Mouse (Mus musculus) spleen, adult 2 months (tissue): Measurements from ENCODE around the gene Fshr. TPM values are rescaled to one million over a fixed set of nuclear protein-coding genes. Genes with fewer than 3 reads are reported as not detected.
"Not testable (repeated sequence)": the region's sequence is repeated elsewhere in the genome, so short reads cannot be mapped to it uniquely, and the experiment has no call there.

Experiments
- DNase-seq, 2 experiments: peaks; one replicate each; pipeline versions ENCODE4 v3.0.0 to v3.0.0-alpha.2; 2012 to 2021; ENCODE audit warnings: low spot score in 2 of 2, low read depth in 1 of 2
- H3K27ac ChIP-seq: fragments of 200-500 bp; 2 replicates; pipeline ENCODE4 v1.5.1; 2012; ENCODE audit warnings: low read length, inconsistent platforms; ENCODE audit not compliant: insufficient read depth
- H3K27me3 ChIP-seq: fragments of 200-500 bp; 2 replicates; pipeline ENCODE4 v1.6.1; 2012; ENCODE audit warnings: mild to moderate bottlenecking, moderate library complexity, low read length, inconsistent platforms; ENCODE audit not compliant: control insufficient read depth, insufficient read depth
- H3K36me3 ChIP-seq: fragments of 200-500 bp; 2 replicates; pipeline ENCODE4 v1.6.1; 2012; ENCODE audit warnings: mild to moderate bottlenecking, low read length, inconsistent platforms; ENCODE audit not compliant: control insufficient read depth, insufficient read depth
- H3K4me1 ChIP-seq: fragments of 200-500 bp; 2 replicates; pipeline ENCODE4 v1.6.1; 2011; ENCODE audit warnings: inconsistent platforms; ENCODE audit not compliant: control insufficient read depth, insufficient read depth, insufficient read length
- H3K4me3 ChIP-seq: fragments of 200-500 bp; 2 replicates; pipeline ENCODE4 v1.5.1; 2011; ENCODE audit warnings: mild to moderate bottlenecking, inconsistent platforms; ENCODE audit not compliant: insufficient read depth, insufficient read length; ENCODE audit errors: extremely low read depth
- CTCF ChIP-seq: fragments of 200-500 bp; IDR thresholded peaks from 2 replicates; pipeline ENCODE4 v1.5.1; 2011; ENCODE audit warnings: mild to moderate bottlenecking, inconsistent platforms; ENCODE audit not compliant: insufficient read depth, insufficient read length, insufficient replicate concordance; ENCODE audit errors: extremely low read depth
- POLR2A ChIP-seq: fragments of 200-500 bp; IDR thresholded peaks from 2 replicates; pipeline ENCODE4 v1.6.1; 2011; ENCODE audit warnings: low read depth, low read length, inconsistent platforms
- WGBS: fragments of 180-500 bp; shearing (Covaris S2); methylation state at CpG from one replicate; pipeline ENCODE4 v1.1.7; 2018; 5-methylcytosine and 5-hydroxymethylcytosine counted together
- polyA plus RNA-seq: library from polyadenylated mRNA; depleted of rRNA; stranded (reverse); fragments of >200 nt; gene quantifications from 2 replicates; pipeline ENCODE4 v1.2.3, GENCODE M21; 2012

Fshr gene
- polyA plus RNA-seq, 1 experiment: not detected

DNA sequence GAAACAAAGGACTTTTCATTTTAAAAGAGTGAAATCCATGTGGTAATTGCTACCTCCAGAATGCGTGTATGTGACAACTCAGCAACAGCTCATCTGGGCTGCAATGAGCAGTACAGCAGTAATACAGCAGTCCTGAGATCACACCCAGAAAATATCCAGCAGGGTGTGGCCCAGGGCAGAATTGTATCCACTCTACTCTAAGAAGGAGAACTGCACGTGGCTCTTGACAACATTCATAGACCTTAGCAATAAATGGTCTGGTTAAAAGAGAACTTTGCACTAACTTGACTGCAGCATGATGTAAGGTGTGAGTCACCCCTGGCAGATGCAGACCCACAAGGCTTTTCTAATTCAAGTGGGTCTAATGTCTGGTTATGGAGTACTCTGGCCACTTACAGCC lies 80.5 kb downstream of the Fshr start:
- no peak for DNase-seq
- 79% methylated on average over 2 of the region's 2 CpGs for WGBS
- Histone ChIP-seq H3K27ac (no peak overlapping the region), H3K36me3 (no peaks in the 10 kb centered on the region), H3K27me3 (no peaks in the 10 kb centered on the region), H3K4me1 (no peaks in the 10 kb centered on the region), H3K4me3 (no peak overlapping the region)
- TF ChIP-seq POLR2A (no peak), CTCF (no peak)

DNA sequence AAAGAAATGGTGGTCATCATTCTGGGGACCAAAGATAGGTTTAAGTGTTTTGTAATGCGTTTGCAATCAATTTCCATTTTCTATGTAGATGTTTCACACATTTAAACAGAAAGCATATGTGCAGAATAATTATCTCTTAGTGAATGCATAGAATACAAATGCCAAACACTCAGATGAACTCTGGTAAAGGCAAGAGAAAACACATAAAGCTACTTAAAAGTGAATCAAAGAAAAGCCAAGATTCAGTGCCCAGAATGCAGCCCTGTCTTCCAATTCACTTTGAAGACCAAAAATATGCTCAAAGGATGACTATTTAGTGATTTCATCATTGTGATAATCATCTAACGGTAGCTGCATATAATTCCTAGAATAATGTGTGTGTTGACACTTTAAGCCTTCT lies 81.2 kb downstream of the Fshr start:
- no peaks in the 10 kb centered on the region for H3K27me3 ChIP-seq
- DNase-seq: no peak
- no peak overlapping the region for H3K4me3 ChIP-seq
- no peak overlapping the region for H3K27ac ChIP-seq
- 73% methylated on average over 2 of the region's 2 CpGs for WGBS
- no peaks in the 10 kb centered on the region for H3K36me3 ChIP-seq
- no peaks in the 10 kb centered on the region for H3K4me1 ChIP-seq
- no peak for TF ChIP-seq POLR2A
- no peak for TF ChIP-seq CTCF

- H3K4me3 ChIP-seq: no peak overlapping the region
- no peak for TF ChIP-seq CTCF
- TF ChIP-seq POLR2A: no peak
- H3K27ac ChIP-seq: no peak overlapping the region
- no peak for DNase-seq
- H3K36me3 ChIP-seq: no peaks in the 10 kb centered on the region
- H3K27me3 ChIP-seq: no peaks in the 10 kb centered on the region
- H3K4me1 ChIP-seq: no peaks in the 10 kb centered on the region
Observed at GRCm38 (mm10) chr17:89113944-89114343, 86.5 kb downstream of the Fshr start.

GRCm38 (mm10) chr17:89100719-89101350 lies 99.6 kb downstream of the Fshr start:
- Histone ChIP-seq H3K27me3 (no peaks in the 10 kb centered on the region), H3K4me1 (no peaks in the 10 kb centered on the region), H3K36me3 (no peaks in the 10 kb centered on the region), H3K4me3 (no peak overlapping the region), H3K27ac (no peak overlapping the region)
- DNase-seq: no peak
- TF ChIP-seq CTCF (no peak), POLR2A (no peak)
- WGBS: 21% methylated on average over 5 of the region's 5 CpGs

GRCm38 (mm10) chr17:89099733-89100132 lies 100.7 kb downstream of the Fshr start:
- H3K27ac ChIP-seq, H3K4me3 ChIP-seq, H3K36me3 ChIP-seq, DNase-seq, H3K4me1 ChIP-seq, H3K27me3 ChIP-seq: not testable (repeated sequence)
- 14% methylated on average over 1 of the region's 1 CpGs for WGBS

GRCm38 (mm10) chr17:89089692-89090475 lies 110.6 kb downstream of the Fshr start:
- DNase-seq: no peak
- Histone ChIP-seq H3K4me1 (no peaks in the 10 kb centered on the region), H3K27me3 (no peaks in the 10 kb centered on the region), H3K27ac (no peak overlapping the region), H3K4me3 (no peak overlapping the region), H3K36me3 (no peaks in the 10 kb centered on the region)
- WGBS: 87% methylated on average over 5 of the region's 5 CpGs
- TF ChIP-seq POLR2A (no peak), CTCF (no peak)

GRCm38 (mm10) chr17:89082897-89083296 lies 117.6 kb downstream of the Fshr start:
- H3K4me1 ChIP-seq: no peaks in the 10 kb centered on the region
- no peaks in the 10 kb centered on the region for H3K36me3 ChIP-seq
- H3K27ac ChIP-seq: no peak overlapping the region
- WGBS: 64% methylated on average over 2 of the region's 2 CpGs
- no peak for TF ChIP-seq CTCF
- TF ChIP-seq POLR2A: no peak
- H3K4me3 ChIP-seq: no peak overlapping the region
- no peak for DNase-seq
- H3K27me3 ChIP-seq: no peaks in the 10 kb centered on the region
